Mouse (Mus musculus) forebrain, embryonic 14.5 days (tissue): ENCODE measurements at regions not wholly inside any gene's neighbourhood (a gene's known extent, or its start where the extent isn't known, plus 50 kb on each side); places are given as distances from the start of the nearest gene placed in this dataset.
A peak's percentile ranks its signal among the peaks of the same experiment; 100 is the strongest.

Experiments
- ATAC-seq: fragments of 200-750 bp; cut with Nextera tagmentation; 2 replicates; pipeline ENCODE4 v1.8.0; 2017; ENCODE audit warnings: mild to moderate bottlenecking, moderate library complexity
- DNase-seq: peaks from one replicate; pipeline ENCODE4 v3.0.0-alpha.2; 2015; ENCODE audit warnings: low spot score
- H3K27ac ChIP-seq: fragments of 300-500 bp; sonication (generic); 2 replicates; pipeline ENCODE4 v1.5.1; 2014; ENCODE audit warnings: low read depth, mild to moderate bottlenecking, control low read depth, low read length, moderate library complexity
- H3K27me3 ChIP-seq: fragments of 300-500 bp; sonication (generic); replicated peaks from 2 replicates; pipeline ENCODE4 v1.6.1; 2014; ENCODE audit warnings: low read length, control low read depth, mixed read lengths; ENCODE audit not compliant: control insufficient read depth, insufficient read depth
- H3K36me3 ChIP-seq: fragments of 300-500 bp; sonication (generic); 2 replicates; pipeline ENCODE4 v1.6.1; 2014; ENCODE audit warnings: low read length, control low read depth; ENCODE audit not compliant: control insufficient read depth, insufficient read depth
- H3K4me1 ChIP-seq: fragments of 300-500 bp; sonication (generic); 2 replicates; pipeline ENCODE4 v1.6.1; 2014; ENCODE audit warnings: antibody characterized with exemption, low read length, control low read depth; ENCODE audit not compliant: control insufficient read depth, insufficient read depth
- H3K4me2 ChIP-seq: fragments of 300-500 bp; sonication (generic); 2 replicates; pipeline ENCODE4 v1.6.1; 2014; ENCODE audit warnings: mild to moderate bottlenecking, control low read depth, low read length
- H3K4me3 ChIP-seq: fragments of 300-500 bp; sonication (generic); 2 replicates; pipeline ENCODE4 v1.5.1; 2014; ENCODE audit warnings: low read depth, low read length, control low read depth
- H3K9ac ChIP-seq: fragments of 300-500 bp; sonication (generic); 2 replicates; pipeline ENCODE4 v1.6.1; 2014; ENCODE audit warnings: mild to moderate bottlenecking, low read length, control low read depth, moderate library complexity
- H3K9me3 ChIP-seq: fragments of 300-500 bp; sonication (generic); replicated peaks from 2 replicates; pipeline ENCODE4 v1.6.1; 2016; ENCODE audit warnings: low read length, control low read depth, mixed read lengths; ENCODE audit not compliant: control insufficient read depth
- WGBS: fragments of 180-500 bp; shearing (Covaris S2); extraction: QIAGEN DNeasy Blood & Tissue Kit; methylation state at CpG from one replicate; pipeline ENCODE4 v1.1.7; 2014; 5-methylcytosine and 5-hydroxymethylcytosine counted together

- Histone ChIP-seq H3K4me1 (no peaks in the 10 kb centered on the region), H3K9me3 (no peaks in the 10 kb centered on the region), H3K27ac (no peak overlapping the region), H3K4me3 (no peak overlapping the region), H3K4me2 (no peak overlapping the region), H3K27me3 (no peaks in the 10 kb centered on the region), H3K36me3 (no peaks in the 10 kb centered on the region), H3K9ac (no peak overlapping the region)
- WGBS = 70% methylated on average over 6 of the region's 6 CpGs
- ATAC-seq (no peak), DNase-seq (no peak)
Observed at GRCm38 (mm10) chr2:162769711-162770428, 108.9 kb upstream of the Ptprt start.

- ATAC-seq = no peak
- Histone ChIP-seq H3K27me3 (no peaks in the 10 kb centered on the region), H3K9ac (no peak overlapping the region), H3K4me2 (no peak overlapping the region), H3K9me3 (no peaks in the 10 kb centered on the region), H3K36me3 (no peaks in the 10 kb centered on the region), H3K27ac (no peak overlapping the region), H3K4me3 (no peak overlapping the region), H3K4me1 (no peaks in the 10 kb centered on the region)
- WGBS = 93% methylated on average over 6 of the region's 6 CpGs
- DNase-seq = no peak
Observed at GRCm38 (mm10) chr2:162764059-162764458, 103.1 kb upstream of the Ptprt start.

- ATAC-seq (peak; percentile 46), DNase-seq (peak; percentile 51)
- 11% methylated on average over 5 of the region's 5 CpGs for WGBS
Observed at GRCm38 (mm10) chr2:162740523-162740922, 79.6 kb upstream of the Ptprt start.

GRCm38 (mm10) chr2:162735761-162736160, 74.8 kb upstream of the Ptprt start:
- no peak overlapping the region for H3K27ac ChIP-seq
- 0 out of 2 replicates have a peak, but pooled peaks cover 4% of the 10 kb centered on the region for H3K4me1 ChIP-seq
- 33% methylated on average over 3 of the region's 3 CpGs for WGBS
- ATAC-seq (no peak), DNase-seq (peak; percentile 51)
- no peak overlapping the region for H3K9ac ChIP-seq
- H3K9me3 ChIP-seq = no peaks in the 10 kb centered on the region
- H3K27me3 ChIP-seq = no peaks in the 10 kb centered on the region
- no peak overlapping the region for H3K4me2 ChIP-seq
- no peaks in the 10 kb centered on the region for H3K36me3 ChIP-seq
- no peak overlapping the region for H3K4me3 ChIP-seq

More at GRCm38 (mm10) chr2:162740523-162740922, 79.6 kb upstream of the Ptprt start:
- Histone ChIP-seq H3K9ac (no peak overlapping the region), H3K4me2 (no peak overlapping the region), H3K4me1 (0 out of 2 replicates have a peak, but pooled peaks cover 4% of the 10 kb centered on the region), H3K27ac (no peak overlapping the region), H3K4me3 (no peak overlapping the region), H3K9me3 (no peaks in the 10 kb centered on the region), H3K36me3 (no peaks in the 10 kb centered on the region), H3K27me3 (no peaks in the 10 kb centered on the region)

GRCm38 (mm10) chr2:162734286-162734685, 73.3 kb upstream of the Ptprt start:
- no peak overlapping the region for H3K4me2 ChIP-seq
- no peaks in the 10 kb centered on the region for H3K9me3 ChIP-seq
- 93% methylated on average over 4 of the region's 4 CpGs for WGBS
- H3K36me3 ChIP-seq = no peaks in the 10 kb centered on the region
- no peak overlapping the region for H3K9ac ChIP-seq
- H3K4me3 ChIP-seq = no peak overlapping the region
- no peaks in the 10 kb centered on the region for H3K4me1 ChIP-seq
- H3K27ac ChIP-seq = no peak overlapping the region
- ATAC-seq = no peak
- H3K27me3 ChIP-seq = no peaks in the 10 kb centered on the region
- no peak for DNase-seq

GRCm38 (mm10) chr2:162720016-162720415, 59.1 kb upstream of the Ptprt start:
- Histone ChIP-seq H3K9ac (no peak overlapping the region), H3K4me2 (no peak overlapping the region), H3K36me3 (no peaks in the 10 kb centered on the region), H3K27ac (no peak overlapping the region), H3K4me3 (no peak overlapping the region), H3K9me3 (no peaks in the 10 kb centered on the region), H3K4me1 (no peaks in the 10 kb centered on the region), H3K27me3 (no peaks in the 10 kb centered on the region)
- no peak for ATAC-seq
- no peak for DNase-seq
- 61% methylated on average over 3 of the region's 3 CpGs for WGBS

GRCm38 (mm10) chr2:162718466-162718865, 57.5 kb upstream of the Ptprt start:
- Histone ChIP-seq H3K27ac (no peak overlapping the region), H3K27me3 (no peaks in the 10 kb centered on the region), H3K4me1 (no peaks in the 10 kb centered on the region), H3K9ac (no peak overlapping the region), H3K4me3 (no peak overlapping the region), H3K9me3 (no peaks in the 10 kb centered on the region), H3K4me2 (no peak overlapping the region), H3K36me3 (no peaks in the 10 kb centered on the region)
- ATAC-seq = no peak
- WGBS = 79% methylated on average over 7 of the region's 7 CpGs
- DNase-seq = peak; percentile 20

GRCm38 (mm10) chr2:162714976-162715375, 54.0 kb upstream of the Ptprt start:
- no peak overlapping the region for H3K9ac ChIP-seq
- no peaks in the 10 kb centered on the region for H3K36me3 ChIP-seq
- no peak for ATAC-seq
- no peaks in the 10 kb centered on the region for H3K27me3 ChIP-seq
- H3K9me3 ChIP-seq = no peaks in the 10 kb centered on the region
- no peaks in the 10 kb centered on the region for H3K4me1 ChIP-seq
- 85% methylated on average over 8 of the region's 8 CpGs for WGBS
- DNase-seq = no peak
- H3K27ac ChIP-seq = no peak overlapping the region
- H3K4me2 ChIP-seq = no peak overlapping the region
- H3K4me3 ChIP-seq = no peak overlapping the region

GRCm38 (mm10) chr2:162712972-162713371, 52.0 kb upstream of the Ptprt start:
- Histone ChIP-seq H3K27ac (no peak overlapping the region), H3K4me2 (no peak overlapping the region), H3K36me3 (no peaks in the 10 kb centered on the region), H3K4me1 (no peaks in the 10 kb centered on the region), H3K9me3 (no peaks in the 10 kb centered on the region), H3K4me3 (no peak overlapping the region), H3K9ac (no peak overlapping the region), H3K27me3 (no peaks in the 10 kb centered on the region)
- DNase-seq = no peak
- no peak for ATAC-seq
- WGBS = 77% methylated on average over 1 of the region's 1 CpGs
